Mouse (Mus musculus): ENCODE results near the gene Rrm1. TPM values are rescaled to one million over a fixed set of nuclear protein-coding genes. Genes with fewer than 3 reads are reported as not detected.

Gene Rrm1
- polyA plus RNA-seq, 1 experiment from 2014 or later: 192 TPM

Other genes with a start within 250 kb of the Rrm1 start
- gene Nup98, start 231.5 kb upstream of the Rrm1 start, polyA plus RNA-seq (2016; fragmentation: Nextera tagmentation; extraction: Ambion mirVana): 50.5 and 51.8 TPM in 2 replicates
- gene Pgap2, start 231.5 kb upstream of the Rrm1 start, polyA plus RNA-seq (2016; fragmentation: Nextera tagmentation; extraction: Ambion mirVana): 82.0 and 84.9 TPM in 2 replicates
- 47.8 and 50.4 TPM in 2 replicates for gene Rhog, start 185.6 kb upstream of the Rrm1 start, polyA plus RNA-seq (2016; fragmentation: Nextera tagmentation; extraction: Ambion mirVana)
- 17.7 and 25.3 TPM in 2 replicates for gene Stim1, start 173.9 kb upstream of the Rrm1 start, polyA plus RNA-seq (2016; fragmentation: Nextera tagmentation; extraction: Ambion mirVana)
- gene Olfr543, start 40.0 kb downstream of the Rrm1 start, polyA plus RNA-seq (2016; fragmentation: Nextera tagmentation; extraction: Ambion mirVana): 0.24 and 0.33 TPM in 2 replicates
- gene Olfr544, start 46.6 kb downstream of the Rrm1 start, polyA plus RNA-seq (2016; fragmentation: Nextera tagmentation; extraction: Ambion mirVana): not detected in 2 replicates
- gene Olfr545, start 57.9 kb downstream of the Rrm1 start, polyA plus RNA-seq (2016; fragmentation: Nextera tagmentation; extraction: Ambion mirVana): 0.09 TPM in 1 of 2 replicates, not detected in the other
- gene Olfr547, start 93.1 kb downstream of the Rrm1 start, polyA plus RNA-seq (2016; fragmentation: Nextera tagmentation; extraction: Ambion mirVana): not detected in 2 replicates
- not detected in 2 replicates for gene Olfr548-ps1, start 99.2 kb downstream of the Rrm1 start, polyA plus RNA-seq (2016; fragmentation: Nextera tagmentation; extraction: Ambion mirVana)
- not detected in 2 replicates for gene Olfr549, start 108.2 kb downstream of the Rrm1 start, polyA plus RNA-seq (2016; fragmentation: Nextera tagmentation; extraction: Ambion mirVana)
- gene Trim21, start 123.8 kb downstream of the Rrm1 start, polyA plus RNA-seq (2016; fragmentation: Nextera tagmentation; extraction: Ambion mirVana): 0.44 and 0.59 TPM in 2 replicates
- not detected in 2 replicates for gene Olfr550, start 129.7 kb downstream of the Rrm1 start, polyA plus RNA-seq (2016; fragmentation: Nextera tagmentation; extraction: Ambion mirVana)
- gene Olfr551, start 150.2 kb downstream of the Rrm1 start, polyA plus RNA-seq (2016; fragmentation: Nextera tagmentation; extraction: Ambion mirVana): not detected in 2 replicates
- not detected in 2 replicates for gene Olfr552, start 156.1 kb downstream of the Rrm1 start, polyA plus RNA-seq (2016; fragmentation: Nextera tagmentation; extraction: Ambion mirVana)
- gene Olfr553, start 176.5 kb downstream of the Rrm1 start, polyA plus RNA-seq (2016; fragmentation: Nextera tagmentation; extraction: Ambion mirVana): not detected in 2 replicates
- gene Olfr554, start 196.7 kb downstream of the Rrm1 start, polyA plus RNA-seq (2016; fragmentation: Nextera tagmentation; extraction: Ambion mirVana): not detected in 2 replicates
- not detected in 2 replicates for gene Olfr555, start 217.1 kb downstream of the Rrm1 start, polyA plus RNA-seq (2016; fragmentation: Nextera tagmentation; extraction: Ambion mirVana)
- gene Olfr556, start 223.2 kb downstream of the Rrm1 start, polyA plus RNA-seq (2016; fragmentation: Nextera tagmentation; extraction: Ambion mirVana): not detected in 2 replicates
- gene Trim68, start 245.6 kb downstream of the Rrm1 start, polyA plus RNA-seq (2016; fragmentation: Nextera tagmentation; extraction: Ambion mirVana): 14.9 and 15.0 TPM in 2 replicates

All from limb, embryonic 12.5 days (tissue).